ENCODE assay signal across 12 mouse cellular contexts in the genomic region with DNA sequence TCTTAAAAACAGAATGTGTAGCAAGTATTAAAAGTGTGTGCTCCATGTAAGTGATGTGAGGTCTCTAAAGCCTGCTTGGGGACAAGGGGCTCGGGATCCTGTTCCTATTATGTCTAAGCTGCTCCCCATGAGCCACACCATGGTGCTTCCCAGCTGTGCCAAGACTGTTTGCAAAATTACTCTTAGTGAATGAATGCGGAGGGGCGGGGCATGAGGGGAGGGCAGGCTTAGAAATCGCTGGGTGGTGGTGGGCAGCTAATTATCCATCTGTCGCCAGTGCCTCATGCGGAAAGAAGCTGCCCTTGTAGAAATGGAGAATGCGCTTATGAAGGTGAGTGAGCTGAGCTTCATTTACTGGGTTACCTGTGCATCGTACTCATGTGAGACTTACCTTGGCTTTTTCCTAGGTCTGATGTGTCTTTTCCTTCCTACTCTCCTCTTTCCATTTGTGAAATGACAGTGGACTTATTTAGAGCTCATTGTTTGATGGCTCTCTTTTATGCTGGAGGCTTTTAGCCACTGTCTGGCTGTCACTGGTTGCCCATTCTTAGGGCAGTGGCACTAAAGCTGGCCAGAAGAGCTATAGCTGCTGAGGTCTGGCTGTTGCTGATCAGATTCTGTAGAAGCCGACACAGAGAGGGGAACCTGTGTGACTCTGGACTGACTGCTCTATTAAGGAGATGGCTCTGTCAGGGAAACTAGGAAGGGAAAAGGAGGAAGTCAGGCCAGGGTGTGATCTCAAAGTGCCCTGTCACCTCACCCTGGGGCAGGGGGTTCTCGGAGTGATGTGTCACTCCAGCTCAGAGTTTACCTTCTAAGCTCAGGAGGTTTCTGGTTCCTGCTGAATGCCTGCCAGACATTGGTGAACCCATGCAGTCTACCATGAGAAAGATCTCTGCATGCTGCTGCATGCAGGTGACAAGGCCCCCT. TPM values are rescaled to one million over a fixed set of nuclear protein-coding genes. Genes with fewer than 3 reads are reported as not detected.
DNase-seq lines count a peak whose midpoint lies in the region; ATAC-seq lines count a peak whose summit lies in the region.
"Had no signal": no experiment of that assay in that cellular context is flagged by ENCODE, and none has a peak within 500 bp of the region (broad histone marks: within the 10 kb centered on the region; RNA-seq: fewer than 3 reads in every experiment).

No protein-coding gene starts in this region.

- ATAC-seq in forebrain, embryonic 11.5 days (replicated peaks; ENCODE audit: low FRiP score) = peak; percentile 73; the same call in 1 of the 2 replicates
- ATAC-seq in forebrain, embryonic 16.5 days = peak; percentile 90
- peak; percentile 37; the same call in 1 of the 2 replicates for ATAC-seq in megakaryocyte progenitor cell, adult 5-6 weeks (replicated peaks; ENCODE audit: poor library complexity)
- ATAC-seq in erythroblast, adult 5-6 weeks (replicated peaks; ENCODE audit: low FRiP score, poor library complexity, severe bottlenecking) = no peak
- ATAC-seq in activated CD4-positive, CD25-positive, alpha-beta regulatory T cell, adult 4 months = no peak

- H3K27me3 ChIP-seq in forebrain, embryonic 11.5 days (ENCODE audit: control insufficient read depth, insufficient read depth, low read length) = no peaks in the 10 kb centered on the region; the same call in 1 of the 2 replicates
- peaks cover 32% of the 10 kb centered on the region for H3K27me3 ChIP-seq in forebrain, embryonic 10.5 days (ENCODE audit: poor library complexity, severe bottlenecking)
- H3K27me3 ChIP-seq in forebrain, embryonic 16.5 days (replicated peaks; ENCODE audit: control insufficient read depth, insufficient read depth, low read length) = no peaks in the 10 kb centered on the region

- peak; percentile 75 for DNase-seq in forebrain, embryonic 11.5 days (ENCODE audit: low spot score)
- DNase-seq in forebrain, embryonic 10.5 days (ENCODE audit: extremely low spot score, low spot score) = no peak
- DNase-seq in retina, embryonic 14.5 days (ENCODE audit: low spot score) = peak; percentile 41
- DNase-seq in layer of hippocampus, adult 18-20 months (ENCODE audit: low spot score in 2 of 2) = no peak
- DNase-seq: heart, postnatal 36 days; kidney, adult 9 months; lung, embryonic 14.5 days; thymus, postnatal 14 days had no signal

- no peak overlapping the region for H3K27ac ChIP-seq in forebrain, embryonic 11.5 days (ENCODE audit: low read depth, low read length)
- H3K27ac ChIP-seq in forebrain, embryonic 10.5 days = no peak overlapping the region
- no peak overlapping the region; the same call in 1 of the 2 replicates for H3K27ac ChIP-seq in forebrain, embryonic 16.5 days (ENCODE audit: low read length)

- H3K9ac ChIP-seq in forebrain, embryonic 11.5 days (ENCODE audit: low read length) = no peak overlapping the region
- H3K9ac ChIP-seq in forebrain, embryonic 16.5 days (replicated peaks; ENCODE audit: low read depth, low read length) = no peak overlapping the region
- H3K9ac ChIP-seq: lung, embryonic 14.5 days had no signal

- H3K4me1 ChIP-seq in forebrain, embryonic 11.5 days (replicated peaks; ENCODE audit: control insufficient read depth, insufficient read depth, low read length) = peaks cover 10% of the 10 kb centered on the region
- peaks cover 24% of the 10 kb centered on the region for H3K4me1 ChIP-seq in forebrain, embryonic 10.5 days
- peaks cover 18% of the 10 kb centered on the region for H3K4me1 ChIP-seq in forebrain, embryonic 16.5 days (replicated peaks; ENCODE audit: control insufficient read depth, insufficient read depth, low read length)

- no peaks in the 10 kb centered on the region for H3K36me3 ChIP-seq in forebrain, embryonic 11.5 days (ENCODE audit: control insufficient read depth, insufficient read depth, low read length)
- no peaks in the 10 kb centered on the region for H3K36me3 ChIP-seq in forebrain, embryonic 10.5 days (replicated peaks)
- H3K36me3 ChIP-seq in forebrain, embryonic 16.5 days (ENCODE audit: control insufficient read depth, insufficient read depth) = no peaks in the 10 kb centered on the region

- no peak overlapping the region for H3K4me3 ChIP-seq in forebrain, embryonic 11.5 days (ENCODE audit: low read depth, low read length)
- H3K4me3 ChIP-seq in forebrain, embryonic 10.5 days = no peak overlapping the region; the same call in 1 of the 2 replicates
- no peak overlapping the region for H3K4me3 ChIP-seq in forebrain, embryonic 16.5 days (replicated peaks; ENCODE audit: low read length)

- no peaks in the 10 kb centered on the region for H3K9me3 ChIP-seq in forebrain, embryonic 11.5 days (ENCODE audit: control insufficient read depth, low read length)
- H3K9me3 ChIP-seq in forebrain, embryonic 10.5 days = no peaks in the 10 kb centered on the region
- H3K9me3 ChIP-seq in forebrain, embryonic 16.5 days (ENCODE audit: control insufficient read depth, low read length) = no peaks in the 10 kb centered on the region

- peak overlapping the region; percentile 11; the same call in 1 of the 2 replicates for H3K4me2 ChIP-seq in forebrain, embryonic 11.5 days (ENCODE audit: low read depth, low read length, severe bottlenecking)
- H3K4me2 ChIP-seq in forebrain, embryonic 16.5 days (ENCODE audit: low read length) = peak overlapping the region; percentile 21
- H3K4me2 ChIP-seq: lung, embryonic 14.5 days had no signal

- 28% methylated on average over 10 of the region's 10 CpGs for WGBS in forebrain, embryonic 11.5 days
- WGBS in forebrain, embryonic 10.5 days = 38% methylated on average over 10 of the region's 10 CpGs
- WGBS in forebrain, embryonic 16.5 days = 12% methylated on average over 10 of the region's 10 CpGs

RNA-seq across cellular contexts. Expression of gene Apba1, which starts 12.1 kb away (rescaled TPM):
- polyA plus RNA-seq in forebrain, embryonic 11.5 days (2014; fragmentation: Nextera tagmentation; extraction: Ambion mirVana) = 0.92 and 1.2 TPM in 2 replicates
- 0.18 and 0.31 TPM in 2 replicates for polyA plus RNA-seq in forebrain, embryonic 10.5 days (2016; fragmentation: Nextera tagmentation; extraction: Ambion mirVana)
- 5.5 and 6.6 TPM in 2 replicates for polyA plus RNA-seq in forebrain, embryonic 16.5 days (2015; fragmentation: Nextera tagmentation; extraction: Ambion mirVana)
- 7.8 and 15.1 TPM in 2 replicates for total RNA-seq in megakaryocyte progenitor cell, adult 5-6 weeks (2015)
- total RNA-seq in megakaryocyte progenitor cell, adult 5-6 weeks (2017) = 8.7 and 11.2 TPM in 2 replicates
- total RNA-seq in erythroblast, adult 5-6 weeks (2015; ENCODE audit: low replicate concordance) = 1.2 and 2.5 TPM in 2 replicates
- 1.4 and 2.0 TPM in 2 replicates for total RNA-seq in erythroblast, adult 5-6 weeks (2017; ENCODE audit: low replicate concordance)
- total RNA-seq in layer of hippocampus, adult 18-20 months (2021) = 100 to 1,000 TPM; 120 to 121 TPM
- not detected for polyA plus RNA-seq in activated CD4-positive, CD25-positive, alpha-beta regulatory T cell, adult 4 months (2017; shearing (Covaris generic))

Comparison
In these comparisons a context has a peak if more than half of its experiments do, and no peak if none do; other contexts are left out.
1. DNase-seq: peak in forebrain, embryonic 11.5 days (single experiment) and retina, embryonic 14.5 days (single experiment); none in forebrain, embryonic 10.5 days (single experiment) and layer of hippocampus, adult 18-20 months (0 of 2).
2. ATAC-seq: peak in forebrain, embryonic 11.5 days (single experiment), forebrain, embryonic 16.5 days (single experiment) and megakaryocyte progenitor cell, adult 5-6 weeks (single experiment); none in erythroblast, adult 5-6 weeks (single experiment) and activated CD4-positive, CD25-positive, alpha-beta regulatory T cell, adult 4 months (single experiment).